Mouse (Mus musculus) cerebellum, adult 11 months (tissue): Measurements from ENCODE around the gene Fpr-rs7.

Experiments
- DNase-seq: peaks from one replicate; pipeline ENCODE4 v3.0.0; 2022

The Fpr-rs7 gene

DNA sequence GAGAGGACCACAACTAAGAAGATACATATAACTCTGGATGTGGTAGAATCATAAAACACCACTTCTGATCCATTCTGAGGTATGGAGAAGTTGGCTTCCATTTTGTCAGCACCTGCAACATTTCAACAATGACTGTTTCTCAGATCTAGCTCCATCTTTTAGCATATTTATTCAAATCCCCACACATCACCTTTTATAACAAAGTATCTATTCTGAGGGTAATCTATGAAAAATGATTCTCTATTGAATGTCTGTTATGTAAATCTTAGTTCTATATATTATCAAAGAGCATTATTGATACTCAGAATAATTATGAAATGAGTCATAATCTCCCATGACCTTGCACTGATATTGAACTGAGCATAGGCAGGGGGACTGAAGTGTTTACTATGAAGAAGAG lies at the start of gene Fpr-rs7:
Gene Fpr-rs7, minus strand, starts transcription at position 101 of the 400 bp plus-strand sequence.
- no peak for DNase-seq

DNA sequence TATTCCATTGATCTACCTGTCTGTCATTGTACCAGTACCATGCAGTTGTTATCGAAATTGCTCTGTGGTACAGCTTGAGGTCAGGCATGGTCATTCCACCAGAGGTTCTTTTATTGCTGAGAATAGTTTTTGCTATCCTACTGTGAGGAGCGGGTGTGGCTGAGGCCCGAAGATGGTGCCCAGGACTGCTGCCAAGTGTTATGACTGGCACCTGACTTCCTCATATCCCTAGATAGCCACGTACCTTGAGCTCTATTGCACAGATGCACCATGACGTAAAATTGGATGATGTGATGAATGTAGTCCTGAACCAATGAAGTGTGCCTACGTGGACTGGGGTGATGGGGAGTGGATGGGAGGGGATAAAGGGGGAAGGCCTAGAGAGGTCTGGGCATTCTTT lies 39.9 kb downstream of the Fpr-rs7 start:
- no peak for DNase-seq

DNA sequence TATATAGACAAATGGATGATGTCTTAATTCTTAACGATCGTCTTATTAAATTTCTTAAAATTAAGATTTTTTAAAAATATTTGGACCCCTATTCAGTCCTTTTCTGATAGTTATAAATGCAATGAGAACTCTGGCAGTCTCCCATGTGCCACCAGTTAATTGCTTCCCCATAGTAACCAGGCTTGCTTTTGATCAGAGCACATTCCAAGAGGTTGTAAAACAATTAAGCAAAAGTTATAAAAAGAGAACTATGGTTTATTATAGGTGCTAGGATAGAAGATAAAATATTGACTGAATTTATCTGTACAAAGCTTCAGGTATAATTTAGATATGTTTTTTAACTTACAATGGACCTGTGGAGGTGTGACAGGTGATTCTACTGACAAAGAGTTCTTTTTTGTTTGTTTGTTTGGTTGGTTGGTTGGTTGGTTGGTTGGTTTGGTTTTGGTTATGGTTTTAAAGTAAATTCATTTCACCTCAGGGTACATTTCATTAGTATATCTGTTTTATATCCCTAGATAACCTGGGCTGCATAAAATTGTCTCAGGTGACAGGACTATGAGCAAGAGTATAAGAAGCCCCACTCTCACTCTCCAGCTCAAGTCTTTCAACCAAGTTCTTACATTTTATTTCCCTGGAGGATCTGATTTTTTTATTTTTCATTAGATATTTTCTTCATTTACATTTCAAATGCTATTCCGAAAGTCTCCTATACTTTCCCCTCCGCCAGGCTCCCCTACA lies 42.2 kb downstream of the Fpr-rs7 start:
- no peak for DNase-seq
